ENCODE assay signal across 24 mouse cellular contexts in genomic region chr9:26652920-26653319, GRCm38 (mm10).
"Had no signal": no experiment of that assay in that cellular context is flagged by ENCODE, and none has a peak within 500 bp of the region (broad histone marks: within the 10 kb centered on the region; RNA-seq: fewer than 3 reads in every experiment).

No protein-coding gene starts in this region.

- H3K4me3 ChIP-seq: forebrain, embryonic 15.5 days; heart, embryonic 13.5 days; heart, embryonic 15.5 days; hindbrain, embryonic 13.5 days; hindbrain, embryonic 15.5 days; kidney, embryonic 15.5 days; limb, embryonic 13.5 days; limb, embryonic 15.5 days; liver, embryonic 12.5 days had no signal

- H3K27ac ChIP-seq: forebrain, embryonic 15.5 days; heart, embryonic 13.5 days; heart, embryonic 15.5 days; hindbrain, embryonic 13.5 days; hindbrain, embryonic 15.5 days; hindbrain, postnatal 0 days; kidney, embryonic 15.5 days; kidney, postnatal 0 days; limb, embryonic 13.5 days; limb, embryonic 15.5 days; liver, embryonic 12.5 days; liver, embryonic 14.5 days had no signal

- DNase-seq: forebrain, postnatal 0 days; gastrocnemius, postnatal 10 days; gastrocnemius, postnatal 25 days; kidney, adult 11 months; kidney, adult 2 months; kidney, adult 9 months; kidney, postnatal 14 days; kidney, postnatal 36 days; layer of hippocampus, adult 9-11 months; layer of hippocampus, postnatal 36 days; left cerebral cortex, postnatal 4 days; lung, adult 18-20 months had no signal
